Mouse (Mus musculus) lung, postnatal 36 days (tissue): Measurements from ENCODE around the gene Cops9.

ENCODE experiments used
- DNase-seq: peaks from one replicate; pipeline ENCODE4 v3.0.0; 2022; ENCODE audit warnings: mixed read lengths

Gene Cops9

DNA sequence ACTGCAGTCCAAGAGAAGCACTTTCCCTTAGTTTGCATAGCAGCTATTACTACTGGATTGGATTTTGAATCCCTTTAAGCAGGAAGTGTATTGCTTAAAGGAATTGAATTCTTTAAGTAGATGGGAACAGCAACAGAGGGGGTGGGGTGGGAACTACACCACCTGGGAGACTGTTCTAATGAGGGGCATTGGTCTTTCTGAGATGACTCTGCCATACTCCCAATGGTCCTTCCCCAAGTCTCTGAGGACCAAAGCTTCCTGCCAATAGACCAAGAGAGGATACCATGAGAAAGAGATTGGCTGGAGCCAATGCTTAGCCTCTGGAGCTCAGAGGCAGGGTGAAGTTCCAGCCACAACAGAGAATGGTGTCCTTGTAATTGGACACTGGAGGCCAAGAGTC is 47.7 kb downstream of the Cops9 start, which contains the start of gene Olfr1411:
Gene Olfr1411 (plus strand): TSS at position 301 of the 400 bp plus-strand sequence.
- no peak for DNase-seq
